Mouse (Mus musculus): Measurements from ENCODE around the gene Mvk.

DNA sequence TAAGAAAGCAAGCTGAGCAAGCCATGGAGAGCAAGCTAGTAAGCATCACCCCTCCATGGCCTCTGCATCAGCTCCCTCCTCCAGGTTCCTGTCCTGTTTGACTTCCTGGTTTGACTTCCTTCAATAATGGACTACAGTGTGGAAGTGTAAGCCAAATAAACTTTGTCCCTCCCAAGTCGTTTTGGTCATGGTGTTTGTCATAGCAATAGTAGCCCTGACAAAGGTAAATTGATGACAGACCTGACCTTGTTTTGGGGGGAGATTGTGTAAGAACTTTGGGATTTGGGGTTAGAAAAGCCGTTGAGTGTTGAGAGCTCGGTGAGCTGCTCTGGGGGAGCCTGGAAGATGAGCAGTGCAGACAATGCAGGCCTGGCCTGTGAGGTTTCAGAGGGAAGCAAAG is 26.3 kb downstream of the Mvk start:
- TF ChIP-seq POLR2A (IDR thresholded peaks at IDR 0.05; ENCODE audit: low read depth, low read length) (no peak), CTCF (IDR thresholded peaks at IDR 0.05; ENCODE audit: extremely low read depth, insufficient read depth, insufficient read length, insufficient replicate concordance) (no peak)
